Mouse (Mus musculus): ENCODE measurements around the gene Ntm. TPM values are rescaled to one million over a fixed set of nuclear protein-coding genes. Genes with fewer than 3 reads are reported as not detected.

Gene Ntm
- polyA plus RNA-seq, 1 experiment from 2014 or later: 0.76 TPM

DNA sequence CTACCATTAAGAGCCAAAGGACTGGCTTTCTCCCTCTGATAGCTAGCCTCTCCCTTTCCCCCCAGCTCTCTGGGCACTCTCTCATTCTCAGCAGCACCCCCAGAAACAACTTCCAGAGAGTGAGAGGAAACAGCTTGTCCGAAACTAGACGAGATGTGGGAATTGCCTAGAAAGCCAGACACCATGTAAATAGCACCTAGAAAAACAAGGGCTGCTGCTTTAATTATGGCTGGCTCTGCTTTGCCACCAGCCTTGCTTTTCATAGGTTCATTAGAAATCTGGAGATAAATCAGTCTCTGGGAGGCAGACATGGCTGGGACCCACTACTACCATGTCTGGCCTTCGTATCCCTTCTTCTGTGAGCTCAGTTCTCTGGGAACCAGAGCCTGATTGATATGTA is 96.1 kb downstream of the Ntm start:
- no peak for TF ChIP-seq CTCF (IDR thresholded peaks at IDR 0.05)
- TF ChIP-seq EP300 (IDR thresholded peaks at IDR 0.05): no peak
- Histone ChIP-seq H3K27ac (ENCODE audit: low read length) (no peak overlapping the region), H3K27me3 (replicated peaks; ENCODE audit: insufficient read depth, low read length) (no peaks in the 10 kb centered on the region), H3K9ac (replicated peaks; ENCODE audit: low read depth) (no peak overlapping the region), H3K4me1 (ENCODE audit: insufficient read depth, low read depth, low read length) (no peaks in the 10 kb centered on the region), H3K4me2 (replicated peaks; ENCODE audit: low read depth, low read length) (no peak overlapping the region), H3K4me3 (ENCODE audit: low read depth, low read length) (no peak overlapping the region), H3K36me3 (ENCODE audit: insufficient read depth, low read length) (no peaks in the 10 kb centered on the region), H3K9me3 (ENCODE audit: low read length) (no peaks in the 10 kb centered on the region)
- 51% methylated on average over 3 of the region's 3 CpGs for WGBS
- ATAC-seq: no peak
- no peak for DNase-seq (ENCODE audit: low spot score)

GRCm38 (mm10) chr9:29866101-29866500 is 96.8 kb downstream of the Ntm start:
- H3K9ac ChIP-seq (replicated peaks; ENCODE audit: low read depth): no peak overlapping the region
- H3K4me2 ChIP-seq (replicated peaks; ENCODE audit: low read depth, low read length): no peak overlapping the region
- H3K27ac ChIP-seq (ENCODE audit: low read length): no peak overlapping the region
- no peaks in the 10 kb centered on the region for H3K27me3 ChIP-seq (replicated peaks; ENCODE audit: insufficient read depth, low read length)
- no peaks in the 10 kb centered on the region for H3K4me1 ChIP-seq (ENCODE audit: insufficient read depth, low read depth, low read length)
- no peaks in the 10 kb centered on the region for H3K36me3 ChIP-seq (ENCODE audit: insufficient read depth, low read length)
- ATAC-seq: no peak
- TF ChIP-seq CTCF (IDR thresholded peaks at IDR 0.05): no peak
- WGBS: 49% methylated on average over 4 of the region's 4 CpGs
- no peak for DNase-seq (ENCODE audit: low spot score)
- no peaks in the 10 kb centered on the region for H3K9me3 ChIP-seq (ENCODE audit: low read length)
- no peak overlapping the region for H3K4me3 ChIP-seq (ENCODE audit: low read depth, low read length)

GRCm38 (mm10) chr9:29865502-29865901 is 97.4 kb downstream of the Ntm start:
- Histone ChIP-seq H3K9ac (replicated peaks; ENCODE audit: low read depth) (no peak overlapping the region), H3K9me3 (ENCODE audit: low read length) (no peaks in the 10 kb centered on the region), H3K27ac (ENCODE audit: low read length) (no peak overlapping the region), H3K4me1 (ENCODE audit: insufficient read depth, low read depth, low read length) (no peaks in the 10 kb centered on the region), H3K36me3 (ENCODE audit: insufficient read depth, low read length) (no peaks in the 10 kb centered on the region), H3K4me2 (replicated peaks; ENCODE audit: low read depth, low read length) (no peak overlapping the region), H3K4me3 (ENCODE audit: low read depth, low read length) (no peak overlapping the region), H3K27me3 (replicated peaks; ENCODE audit: insufficient read depth, low read length) (no peaks in the 10 kb centered on the region)
- DNase-seq (ENCODE audit: low spot score) (no peak), ATAC-seq (no peak)
- no peak for TF ChIP-seq EP300 (IDR thresholded peaks at IDR 0.05)
- TF ChIP-seq CTCF (IDR thresholded peaks at IDR 0.05): no peak
- WGBS: 59% methylated on average over 8 of the region's 8 CpGs

GRCm38 (mm10) chr9:29864886-29865285 is 98.1 kb downstream of the Ntm start:
- H3K9ac ChIP-seq (replicated peaks; ENCODE audit: low read depth): no peak overlapping the region
- 9% methylated on average over 1 of the region's 1 CpGs for WGBS
- no peaks in the 10 kb centered on the region for H3K36me3 ChIP-seq (ENCODE audit: insufficient read depth, low read length)
- no peaks in the 10 kb centered on the region for H3K27me3 ChIP-seq (replicated peaks; ENCODE audit: insufficient read depth, low read length)
- H3K9me3 ChIP-seq (ENCODE audit: low read length): no peaks in the 10 kb centered on the region
- H3K4me2 ChIP-seq (replicated peaks; ENCODE audit: low read depth, low read length): no peak overlapping the region
- H3K4me1 ChIP-seq (ENCODE audit: insufficient read depth, low read depth, low read length): no peaks in the 10 kb centered on the region
- no peak overlapping the region for H3K27ac ChIP-seq (ENCODE audit: low read length)
- DNase-seq (ENCODE audit: low spot score): no peak
- TF ChIP-seq EP300 (IDR thresholded peaks at IDR 0.05) (no peak), CTCF (IDR thresholded peaks at IDR 0.05) (peak; percentile 26)
- H3K4me3 ChIP-seq (ENCODE audit: low read depth, low read length): no peak overlapping the region
- ATAC-seq: no peak

GRCm38 (mm10) chr9:29862408-29862807 is 100.5 kb downstream of the Ntm start:
- no peak overlapping the region for H3K27ac ChIP-seq (ENCODE audit: low read length)
- ATAC-seq: no peak
- DNase-seq (ENCODE audit: low spot score): no peak
- H3K9ac ChIP-seq (replicated peaks; ENCODE audit: low read depth): no peak overlapping the region
- 61% methylated on average over 5 of the region's 5 CpGs for WGBS
- H3K4me1 ChIP-seq (ENCODE audit: insufficient read depth, low read depth, low read length): no peaks in the 10 kb centered on the region
- TF ChIP-seq CTCF (IDR thresholded peaks at IDR 0.05): no peak
- TF ChIP-seq EP300 (IDR thresholded peaks at IDR 0.05): no peak
- H3K4me3 ChIP-seq (ENCODE audit: low read depth, low read length): no peak overlapping the region
- no peaks in the 10 kb centered on the region for H3K9me3 ChIP-seq (ENCODE audit: low read length)
- no peak overlapping the region for H3K4me2 ChIP-seq (replicated peaks; ENCODE audit: low read depth, low read length)
- no peaks in the 10 kb centered on the region for H3K36me3 ChIP-seq (ENCODE audit: insufficient read depth, low read length)
- H3K27me3 ChIP-seq (replicated peaks; ENCODE audit: insufficient read depth, low read length): no peaks in the 10 kb centered on the region

GRCm38 (mm10) chr9:29859256-29860048 is 103.5 kb downstream of the Ntm start:
- DNase-seq (ENCODE audit: low spot score): no peak
- Histone ChIP-seq H3K4me3 (ENCODE audit: low read depth, low read length) (no peak overlapping the region), H3K36me3 (ENCODE audit: insufficient read depth, low read length) (no peaks in the 10 kb centered on the region), H3K4me1 (ENCODE audit: insufficient read depth, low read depth, low read length) (no peaks in the 10 kb centered on the region), H3K9me3 (ENCODE audit: low read length) (no peaks in the 10 kb centered on the region), H3K9ac (replicated peaks; ENCODE audit: low read depth) (no peak overlapping the region), H3K27me3 (replicated peaks; ENCODE audit: insufficient read depth, low read length) (no peaks in the 10 kb centered on the region), H3K27ac (ENCODE audit: low read length) (no peak overlapping the region), H3K4me2 (replicated peaks; ENCODE audit: low read depth, low read length) (no peak overlapping the region)
- WGBS: 75% methylated on average over 6 of the region's 6 CpGs
- TF ChIP-seq EP300 (IDR thresholded peaks at IDR 0.05) (no peak), CTCF (IDR thresholded peaks at IDR 0.05) (no peak)
- no peak for ATAC-seq
